Mouse (Mus musculus) gastrocnemius, adult 2 months (tissue): ENCODE data around the gene Plcb1. TPM values are rescaled to one million over a fixed set of nuclear protein-coding genes. Genes with fewer than 3 reads are reported as not detected.

Source experiments
- DNase-seq: peaks from one replicate; pipeline ENCODE4 v3.0.0; 2022
- H3K27ac ChIP-seq: fragments of 200-600 bp; 2 replicates; pipeline ENCODE4 v1.8.1; 2022; ENCODE audit warnings: mild to moderate bottlenecking
- H3K4me3 ChIP-seq: fragments of 200-600 bp; 2 replicates; pipeline ENCODE4 v1.8.1; 2022; ENCODE audit warnings: mild to moderate bottlenecking, moderate library complexity
- CTCF ChIP-seq: fragments of 200-600 bp; IDR thresholded peaks from 2 replicates; pipeline ENCODE4 v1.8.1; 2022; ENCODE audit warnings: antibody characterized with exemption, mild to moderate bottlenecking, moderate library complexity
- intact Hi-C: fragments of 180-260 bp; cut with DNase I; formaldehyde crosslinking; loops from one replicate; pipeline ENCODE4 v1.15.1; 2025
- total RNA-seq, 2 experiments: library from RNA; stranded (reverse); gene quantifications; 2 replicates each; pipeline ENCODE4 v1.2.3; 2021

Plcb1 gene
- total RNA-seq, 2 experiments from 2014 or later = 1.1 to 1.8 TPM

DNA sequence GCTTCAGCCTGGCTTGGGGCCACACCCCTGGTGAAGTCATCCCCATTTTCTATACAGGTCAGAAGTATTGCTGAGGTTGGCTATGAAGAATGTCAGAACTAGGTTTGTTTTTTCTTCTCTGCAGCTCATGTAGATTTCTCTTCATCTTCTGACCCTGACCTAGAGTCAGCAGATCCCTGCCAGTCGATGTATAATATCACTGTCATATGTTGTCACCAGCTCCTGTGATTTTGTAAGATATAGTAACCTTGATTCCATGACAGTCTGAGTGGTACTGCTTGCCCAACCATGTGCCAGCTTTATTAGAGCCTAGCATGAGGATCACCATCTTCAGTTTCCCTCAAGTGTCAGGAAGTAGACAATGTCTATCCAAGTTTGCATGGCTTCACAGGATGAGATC lies 233.7 kb downstream of the Plcb1 start:
- TF ChIP-seq CTCF = no peak
- intact Hi-C loops = no loop called here

GRCm38 (mm10) chr2:135029288-135029687 lies 243.4 kb downstream of the Plcb1 start:
- intact Hi-C loops = no loop called here
- TF ChIP-seq CTCF = no peak
- no peak overlapping the region for H3K27ac ChIP-seq
- H3K4me3 ChIP-seq = no peak overlapping the region
- DNase-seq = no peak

More for the DNA sequence above, 233.7 kb downstream of the Plcb1 start:
- Histone ChIP-seq H3K4me3 (no peak overlapping the region), H3K27ac (no peak overlapping the region)
- no peak for DNase-seq

DNA sequence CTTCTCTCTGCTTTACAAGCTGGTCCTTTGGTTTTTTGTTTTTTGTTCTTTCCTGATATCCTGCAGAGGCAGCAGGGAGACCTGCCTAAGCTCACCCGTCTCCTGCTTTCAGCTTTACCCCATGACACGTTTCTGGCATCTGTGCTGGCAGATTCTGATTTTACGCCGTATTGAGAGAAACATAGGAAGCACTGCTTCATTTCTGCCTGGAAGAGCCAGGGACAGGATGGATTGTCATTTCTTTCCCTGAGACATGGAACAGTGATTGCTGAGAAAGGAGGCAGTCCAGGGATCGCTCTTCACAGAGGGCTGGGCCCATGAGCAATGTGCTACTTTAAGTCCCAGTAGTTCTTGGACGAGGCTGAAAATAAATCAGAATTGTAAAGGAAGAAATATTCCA lies 243.8 kb downstream of the Plcb1 start:
- no peak overlapping the region for H3K27ac ChIP-seq
- no peak for DNase-seq
- no peak for TF ChIP-seq CTCF
- H3K4me3 ChIP-seq = no peak overlapping the region
- intact Hi-C loops = no loop called here

GRCm38 (mm10) chr2:135035640-135036260 lies 249.9 kb downstream of the Plcb1 start:
- intact Hi-C loops = no loop called here
- TF ChIP-seq CTCF = no peak
- no peak overlapping the region for H3K4me3 ChIP-seq
- H3K27ac ChIP-seq = peak overlapping the region; percentile 8; the same call in 1 of the 2 replicates
- no peak for DNase-seq

DNA sequence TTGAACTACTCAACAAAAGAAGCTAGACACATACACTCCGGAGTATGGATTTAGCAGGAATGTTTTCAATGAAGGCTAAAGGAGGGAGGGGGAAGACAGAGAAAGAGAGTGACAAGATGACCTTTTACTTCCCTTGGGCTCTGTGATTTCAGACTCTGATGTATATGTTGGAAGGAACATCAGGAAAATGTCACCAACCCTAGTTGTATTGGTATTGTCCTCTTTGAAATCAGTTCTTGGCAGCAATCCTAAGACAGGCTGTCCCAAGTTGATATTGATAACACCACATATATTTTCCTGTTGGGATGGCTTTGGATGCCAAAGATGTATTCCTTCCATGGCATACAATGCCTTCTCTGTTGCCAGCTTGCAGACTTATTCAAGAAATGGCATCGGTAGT lies 262.9 kb downstream of the Plcb1 start:
- DNase-seq = no peak
- TF ChIP-seq CTCF = no peak
- H3K4me3 ChIP-seq = no peak overlapping the region
- H3K27ac ChIP-seq = no peak overlapping the region
- intact Hi-C loops = no loop called here

GRCm38 (mm10) chr2:135049283-135049682 lies 263.4 kb downstream of the Plcb1 start:
- DNase-seq = no peak
- intact Hi-C loops = no loop called here
- Histone ChIP-seq H3K4me3 (no peak overlapping the region), H3K27ac (no peak overlapping the region)
- TF ChIP-seq CTCF = no peak

GRCm38 (mm10) chr2:135051540-135052288 lies 265.8 kb downstream of the Plcb1 start:
- DNase-seq = no peak

GRCm38 (mm10) chr2:135053391-135053790 lies 267.5 kb downstream of the Plcb1 start:
- Histone ChIP-seq H3K4me3 (no peak overlapping the region), H3K27ac (no peak overlapping the region)
- DNase-seq = no peak
- no peak for TF ChIP-seq CTCF
- intact Hi-C loops = no loop called here

More at GRCm38 (mm10) chr2:135051540-135052288, 265.8 kb downstream of the Plcb1 start:
- H3K4me3 ChIP-seq = no peak overlapping the region
- H3K27ac ChIP-seq = no peak overlapping the region
- no peak for TF ChIP-seq CTCF
- intact Hi-C loops = no loop called here

DNA sequence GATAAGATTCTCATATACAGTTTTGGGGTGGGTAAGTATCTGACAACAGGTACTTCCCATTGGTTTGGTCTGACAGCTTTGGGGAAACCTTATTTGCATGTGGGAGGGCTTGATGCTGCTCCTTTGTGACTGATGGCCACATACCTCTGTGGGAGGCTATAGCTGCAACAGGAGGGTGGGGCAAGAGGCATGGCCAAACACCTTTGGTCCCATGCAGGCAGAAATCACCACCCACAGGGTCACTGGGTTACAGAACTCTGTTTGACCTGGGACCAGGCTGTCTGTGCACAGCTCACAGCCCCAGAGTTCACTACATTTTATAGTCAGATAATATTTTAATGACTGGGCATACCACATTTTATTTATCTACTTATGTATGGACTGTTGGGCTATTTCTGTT lies 281.6 kb downstream of the Plcb1 start:
- DNase-seq = no peak
- TF ChIP-seq CTCF = no peak
- intact Hi-C loops = no loop called here
- no peak overlapping the region for H3K4me3 ChIP-seq
- H3K27ac ChIP-seq = no peak overlapping the region

DNA sequence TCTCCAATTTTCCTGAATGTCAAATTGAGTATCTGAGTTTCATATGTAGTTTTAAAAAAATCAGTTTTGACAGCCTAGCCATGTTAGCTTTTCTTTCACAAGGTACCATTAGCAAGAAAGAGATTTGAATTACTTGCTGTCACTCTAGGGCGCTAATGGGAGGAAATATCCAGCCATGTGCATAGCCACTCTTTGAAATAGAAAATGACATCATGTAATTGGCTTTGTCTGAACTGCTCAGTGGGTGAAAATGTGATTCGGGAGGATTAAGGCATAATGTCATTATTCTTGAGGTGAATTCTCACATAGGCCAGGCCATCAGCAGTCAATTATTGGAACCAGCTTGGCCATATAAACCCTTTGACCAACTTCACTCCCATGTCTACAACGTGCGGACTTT lies 285.5 kb downstream of the Plcb1 start:
- Histone ChIP-seq H3K27ac (no peak overlapping the region), H3K4me3 (no peak overlapping the region)
- no peak for TF ChIP-seq CTCF
- intact Hi-C loops = no loop called here
- no peak for DNase-seq

GRCm38 (mm10) chr2:135072503-135072902 lies 286.6 kb downstream of the Plcb1 start:
- Histone ChIP-seq H3K4me3 (no peak overlapping the region), H3K27ac (no peak overlapping the region)
- intact Hi-C loops = no loop called here
- no peak for DNase-seq
- no peak for TF ChIP-seq CTCF

DNA sequence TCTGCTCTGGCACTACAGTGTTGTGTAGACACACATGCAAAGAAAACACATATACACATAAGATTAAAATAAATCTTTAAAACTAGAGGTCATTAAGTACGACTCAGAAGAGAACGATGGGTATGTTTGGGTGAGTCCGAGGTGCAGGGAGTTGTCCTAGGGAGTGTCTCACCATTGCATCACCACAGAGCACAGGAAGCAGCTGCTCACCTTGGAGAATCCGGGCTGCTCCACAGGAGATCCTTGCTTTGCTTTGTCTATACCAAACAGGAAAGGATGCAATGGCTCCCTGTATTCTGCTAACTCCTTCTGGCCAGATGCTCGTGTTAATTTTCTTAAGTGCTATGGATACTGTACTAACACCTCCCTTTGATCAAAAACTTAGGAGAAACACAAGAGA lies 287.1 kb downstream of the Plcb1 start:
- intact Hi-C loops = no loop called here
- DNase-seq = no peak
- H3K4me3 ChIP-seq = no peak overlapping the region
- no peak overlapping the region for H3K27ac ChIP-seq
- TF ChIP-seq CTCF = no peak

DNA sequence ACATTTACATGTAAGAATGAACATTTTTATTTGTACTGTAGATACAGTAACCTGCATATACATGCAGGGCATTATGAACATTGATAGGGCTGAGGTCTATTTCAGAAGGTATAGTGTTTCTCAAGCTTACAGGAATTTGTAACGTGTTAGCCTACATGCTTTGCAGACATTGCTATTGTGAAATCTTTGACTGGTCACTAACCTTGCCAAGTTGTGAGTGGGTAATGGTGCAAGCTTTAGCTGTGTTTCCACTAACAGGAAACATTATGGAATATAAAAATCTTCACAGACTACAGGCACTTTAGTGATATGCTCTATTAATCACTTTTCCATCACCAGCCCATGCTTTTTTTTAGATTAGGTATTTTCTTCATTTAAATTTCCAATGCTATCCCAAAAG lies 289.5 kb downstream of the Plcb1 start:
- no peak for DNase-seq
- H3K4me3 ChIP-seq = no peak overlapping the region
- no peak for TF ChIP-seq CTCF
- intact Hi-C loops = no loop called here
- no peak overlapping the region for H3K27ac ChIP-seq
